Mouse (Mus musculus): ENCODE results near the gene Stx8. TPM values are rescaled to one million over a fixed set of nuclear protein-coding genes. Genes with fewer than 3 reads are reported as not detected.

Gene Stx8
- total RNA-seq (2012; rRNA removed) (23.6 and 30.9 TPM in 2 replicates), polyA plus RNA-seq (2012; ENCODE audit: insufficient read depth in 1 of 2, insufficient read length in 2 of 2, low read depth in 1 of 2, low replicate concordance in 2 of 2, missing spikeins in 1 of 2) (100 to 1,000 TPM in 1 of 2 experiments, 10 to 100 TPM in 1; 29.5 to 152 TPM)

- Histone ChIP-seq H3K27ac (ENCODE audit: control insufficient read depth, low read depth, low read length) (peak within 1 kb of the TSS; percentile 35), H3K36me3 (ENCODE audit: control insufficient read depth in 1 of 2, insufficient read depth in 2 of 2, low read length in 2 of 2) (peaks cover 0 to 4% of the 10 kb centered on the region in 2 experiments; a peak in 1 of 4 replicates), H3K4me1 (ENCODE audit: control insufficient read depth in 1 of 2, insufficient read depth in 2 of 2, low read length in 2 of 2) (peaks cover 3 to 5% of the 10 kb centered on the region in 2 experiments; a peak in 2 of 4 replicates), H3K9ac (ENCODE audit: control insufficient read depth, low read depth, low read length, poor library complexity, severe bottlenecking) (peak within 1 kb of the TSS; percentile 76), H3K4me3 (ENCODE audit: control insufficient read depth in 1 of 2, insufficient read depth in 1 of 2, low read depth in 2 of 2, low read length in 2 of 2) (peak within 1 kb of the TSS; percentile 80 to 83), H3K27me3 (ENCODE audit: control insufficient read depth in 1 of 2, insufficient read depth in 2 of 2, low read length in 2 of 2) (no peaks in the 10 kb centered on the region), H3K9me3 (replicated peaks; ENCODE audit: insufficient read depth, low read length) (no peaks in the 10 kb centered on the region), H3K79me2 (ENCODE audit: control insufficient read depth, insufficient read depth, low read length, poor library complexity) (peaks cover 6% of the 10 kb centered on the region)
- DNase-seq (ENCODE audit: low read depth, low spot score): peak; percentile 94
- TF ChIP-seq NELFE (IDR thresholded peaks at IDR 0.05; ENCODE audit: low read depth, low read length): peak; percentile 69; the same call in 1 of the 2 replicates
- no peak for TF ChIP-seq CHD2 (IDR thresholded peaks at IDR 0.05; ENCODE audit: low read length)
- TF ChIP-seq TAL1 (IDR thresholded peaks at IDR 0.05; ENCODE audit: low read length): no peak
- peak; percentile 97 for TF ChIP-seq SIN3A (IDR thresholded peaks at IDR 0.05; ENCODE audit: low read length)
- no peak for TF ChIP-seq MYC (IDR thresholded peaks at IDR 0.05; ENCODE audit: low read depth, low read length)
- TF ChIP-seq EP300 (IDR thresholded peaks at IDR 0.05; ENCODE audit: low read depth in 1 of 2, low read length in 2 of 2): no peak
- TF ChIP-seq UBTF (IDR thresholded peaks at IDR 0.05; ENCODE audit: borderline replicate concordance, insufficient read depth, low read depth, low read length): no peak
- TF ChIP-seq POLR2AphosphoS5 (IDR thresholded peaks at IDR 0.05; ENCODE audit: borderline replicate concordance, low read depth, low read length): no peak
- TF ChIP-seq ZC3H11A (IDR thresholded peaks at IDR 0.05; ENCODE audit: low read depth, low read length): no peak
- no peak for TF ChIP-seq POLR2AphosphoS2 (IDR thresholded peaks at IDR 0.05; ENCODE audit: low read length)
- no peak for TF ChIP-seq E2F4 (IDR thresholded peaks at IDR 0.05; ENCODE audit: borderline replicate concordance, low read depth, low read length)
- TF ChIP-seq MYB (IDR thresholded peaks at IDR 0.05; ENCODE audit: low read depth, low read length): no peak
- no peak for TF ChIP-seq CHD1 (IDR thresholded peaks at IDR 0.05; ENCODE audit: low read depth, low read length)
- peak; percentile 81 for TF ChIP-seq MXI1 (IDR thresholded peaks at IDR 0.05; ENCODE audit: low read depth, low read length)
- no peak for TF ChIP-seq RAD21 (IDR thresholded peaks at IDR 0.05; ENCODE audit: low read depth, low read length)
- TF ChIP-seq SMC3 (IDR thresholded peaks at IDR 0.05; ENCODE audit: low read depth, low read length): no peak
- no peak for TF ChIP-seq MAFK (IDR thresholded peaks at IDR 0.05; ENCODE audit: borderline replicate concordance, low read depth, low read length)
- peak; percentile 87 for TF ChIP-seq USF1 (IDR thresholded peaks at IDR 0.05; ENCODE audit: low read depth, low read length)
- TF ChIP-seq POLR2A (IDR thresholded peaks at IDR 0.05; ENCODE audit: control insufficient read depth in 1 of 2, insufficient read depth in 1 of 2, low read depth in 1 of 2, low read length in 2 of 2, poor library complexity in 1 of 2): peak; percentile 42 to 69; a peak in 3 of 4 replicates
- TF ChIP-seq KAT2A (conservative IDR thresholded peaks at IDR 0.05; ENCODE audit: low read depth, low read length): no peak; the same call in 1 of the 2 replicates
- no peak for TF ChIP-seq ZMIZ1 (IDR thresholded peaks at IDR 0.05; ENCODE audit: low read depth, low read length)
- TF ChIP-seq ELF1 (IDR thresholded peaks at IDR 0.05; ENCODE audit: low read depth, low read length): peak; percentile 97
- TF ChIP-seq ETS1 (IDR thresholded peaks at IDR 0.05; ENCODE audit: low read depth, low read length): peak; percentile 93
- TF ChIP-seq ZKSCAN1 (IDR thresholded peaks at IDR 0.05; ENCODE audit: low read depth, low read length): no peak
- peak; percentile 35; the same call in 1 of the 2 replicates for TF ChIP-seq NRF1 (IDR thresholded peaks at IDR 0.05; ENCODE audit: insufficient read depth, low read depth, low read length, poor library complexity, severe bottlenecking)
- TF ChIP-seq MAX (IDR thresholded peaks at IDR 0.05; ENCODE audit: low read length): 0 out of 2 replicates have a peak, but pooled peaks have one; percentile 3
- TF ChIP-seq BHLHE40 (IDR thresholded peaks at IDR 0.05; ENCODE audit: borderline replicate concordance, low read depth, low read length): no peak
- TF ChIP-seq CTCF (IDR thresholded peaks at IDR 0.05 in 2 of 3, conservative IDR thresholded peaks at IDR 0.05 in 1 of 3; ENCODE audit: control insufficient read depth in 1 of 3, insufficient read depth in 1 of 3, low read depth in 2 of 3, low read length in 3 of 3, poor library complexity in 1 of 3, severe bottlenecking in 1 of 3): no peak
- TF ChIP-seq TBP (IDR thresholded peaks at IDR 0.05; ENCODE audit: low read depth, low read length): no peak
- no peak for TF ChIP-seq MEF2A (IDR thresholded peaks at IDR 0.05; ENCODE audit: extremely low read depth, insufficient replicate concordance, low read depth, low read length, poor library complexity, severe bottlenecking)
- TF ChIP-seq ZNF384 (IDR thresholded peaks at IDR 0.05; ENCODE audit: low read depth, low read length): no peak
- TF ChIP-seq USF2 (IDR thresholded peaks at IDR 0.05; ENCODE audit: borderline replicate concordance in 1 of 2, insufficient read depth in 1 of 2, low read depth in 1 of 2, low read length in 2 of 2): no peak
- TF ChIP-seq RCOR1 (IDR thresholded peaks at IDR 0.05; ENCODE audit: low read depth, low read length): no peak
- no peak for TF ChIP-seq GATA1 (IDR thresholded peaks at IDR 0.05; ENCODE audit: low read depth, low read length)
Observed at GRCm38 (mm10) chr11:67965905-67966878, at the start of gene Stx8. Gene Stx8, plus strand, starts transcription at chr11:67966193.
